Mouse (Mus musculus) gastrocnemius, adult 18-20 months (tissue): Measurements from ENCODE around the gene Gxylt1. TPM values are rescaled to one million over a fixed set of nuclear protein-coding genes. Genes with fewer than 3 reads are reported as not detected.

Experiments used
- total RNA-seq, 2 experiments: library from RNA; stranded (reverse); gene quantifications; 2 replicates each; pipeline ENCODE4 v1.2.3; 2021

The Gxylt1 gene
- total RNA-seq, 2 experiments from 2014 or later = 5.9 to 7.2 TPM

Other genes with a start within 250 kb of the Gxylt1 start
- 10 to 100 TPM; 21.0 to 24.2 TPM for gene Yaf2, start 61.8 kb upstream of the Gxylt1 start, total RNA-seq
- 100 to 1,000 TPM; 138 to 149 TPM for gene Zcrb1, start 123.2 kb upstream of the Gxylt1 start, total RNA-seq
- 10 to 100 TPM; 12.2 to 12.4 TPM for gene Pphln1, start 123.2 kb upstream of the Gxylt1 start, total RNA-seq